Mouse (Mus musculus): ENCODE results near the gene Tapbp. TPM values are rescaled to one million over a fixed set of nuclear protein-coding genes. Genes with fewer than 3 reads are reported as not detected.
"Not testable (repeated sequence)": the region's sequence is repeated elsewhere in the genome, so short reads cannot be mapped to it uniquely, and the experiment has no call there.

Tapbp gene
- total RNA-seq, 4 experiments from 2014 or later = 53.0 to 74.3 (median 56.5) TPM

DNA sequence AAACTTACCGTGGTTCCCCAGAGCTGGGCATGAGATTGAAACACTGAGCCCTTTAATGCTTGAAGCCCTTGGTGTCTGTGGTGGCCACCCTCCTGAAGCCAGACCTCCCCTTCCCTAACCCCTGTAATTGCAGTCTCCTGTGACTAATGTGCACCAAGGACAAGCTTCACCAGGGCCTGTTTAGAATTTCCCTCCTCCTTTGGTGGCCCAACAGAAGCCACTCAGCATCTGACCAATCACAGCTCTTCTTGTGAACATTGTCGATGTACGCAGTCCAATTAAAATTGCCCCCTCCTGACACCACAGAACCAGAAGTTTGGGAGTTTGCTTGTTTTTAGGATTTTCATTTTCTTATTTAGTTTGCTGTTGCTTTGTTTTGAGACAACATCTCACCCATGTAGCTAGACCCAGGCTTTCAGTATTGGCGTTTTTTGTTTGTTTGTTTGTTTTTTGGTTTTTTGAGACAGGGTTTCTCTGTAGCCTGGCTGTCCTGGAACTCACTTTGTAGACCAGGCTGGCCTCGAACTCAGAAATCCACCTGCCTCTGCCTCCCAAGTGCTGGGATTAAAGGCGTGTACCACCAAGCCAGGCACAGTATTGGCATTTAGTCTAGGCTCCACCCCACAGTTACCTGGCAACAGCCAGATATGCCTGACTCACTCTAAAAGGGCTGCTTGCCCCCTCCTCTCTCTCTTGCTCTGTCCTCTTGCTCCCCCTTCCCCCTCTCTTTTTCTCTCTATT, 11.6 kb upstream of the Tapbp start:
- DNase-seq (ENCODE audit: low spot score in 2 of 2) = not testable (repeated sequence)

DNA sequence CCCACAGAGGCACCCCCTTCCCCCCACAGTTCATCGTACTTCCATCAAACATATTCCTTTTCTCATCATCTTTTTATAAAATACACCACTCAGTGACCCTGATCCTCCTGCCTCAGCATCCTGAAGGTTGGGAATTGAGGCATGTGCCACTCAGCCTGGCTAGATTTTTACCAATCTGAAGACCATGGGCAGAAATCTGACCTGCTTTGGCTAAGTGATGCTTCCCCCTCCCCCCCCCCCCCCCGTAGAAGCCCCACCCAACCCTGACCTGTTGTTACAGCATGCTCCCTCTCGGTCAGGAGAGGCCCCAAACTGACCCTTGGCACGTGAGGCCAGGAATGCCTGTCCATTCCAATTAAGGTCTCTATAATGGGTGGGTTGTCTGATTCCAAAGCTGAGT, 10.9 kb upstream of the Tapbp start, which contains the start of gene Platr17:
TSS of gene Platr17 (plus strand) at position 301 of the 400 bp plus-strand sequence.
- DNase-seq (ENCODE audit: low spot score in 2 of 2) = not testable (repeated sequence)

DNA sequence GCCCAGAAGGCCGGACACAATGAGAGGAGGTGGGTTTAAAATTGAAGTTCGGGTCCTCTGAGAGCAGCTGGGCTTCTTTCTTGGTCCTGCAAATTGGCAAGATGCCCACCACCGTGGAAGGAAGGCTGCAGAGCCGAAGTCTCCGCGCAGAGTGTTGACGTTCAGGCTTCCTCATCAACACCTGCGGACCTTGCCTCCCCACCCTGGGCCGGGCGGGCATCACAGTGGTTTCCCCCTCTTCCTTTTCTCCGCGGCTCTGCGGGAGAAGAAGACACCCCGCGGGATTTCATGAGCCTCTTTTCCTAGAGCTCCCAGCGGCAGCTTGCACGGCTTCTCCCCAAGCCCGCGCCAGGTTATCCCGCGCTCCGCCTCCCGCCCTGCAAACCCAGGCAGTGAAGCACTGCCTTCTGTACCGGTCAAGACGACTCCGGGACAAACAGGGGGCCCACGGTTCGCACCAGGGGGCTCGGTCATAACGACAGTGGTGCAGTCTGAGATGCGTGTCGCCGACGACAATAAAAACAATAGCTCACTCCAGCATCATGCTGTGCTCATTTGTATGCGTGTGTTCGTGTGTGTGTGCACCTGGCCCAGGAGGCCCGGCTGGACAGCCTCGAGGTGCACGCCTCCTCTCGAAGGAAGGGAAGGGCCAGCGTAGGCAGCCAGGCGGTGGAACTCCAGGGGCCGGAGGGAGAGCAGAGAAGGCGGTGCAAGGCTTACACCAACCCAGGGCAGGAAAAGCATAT, 7.2 kb upstream of the Tapbp start:
- peak in 1 of 2 experiments; percentile 63 for DNase-seq (ENCODE audit: low spot score in 2 of 2)

DNA sequence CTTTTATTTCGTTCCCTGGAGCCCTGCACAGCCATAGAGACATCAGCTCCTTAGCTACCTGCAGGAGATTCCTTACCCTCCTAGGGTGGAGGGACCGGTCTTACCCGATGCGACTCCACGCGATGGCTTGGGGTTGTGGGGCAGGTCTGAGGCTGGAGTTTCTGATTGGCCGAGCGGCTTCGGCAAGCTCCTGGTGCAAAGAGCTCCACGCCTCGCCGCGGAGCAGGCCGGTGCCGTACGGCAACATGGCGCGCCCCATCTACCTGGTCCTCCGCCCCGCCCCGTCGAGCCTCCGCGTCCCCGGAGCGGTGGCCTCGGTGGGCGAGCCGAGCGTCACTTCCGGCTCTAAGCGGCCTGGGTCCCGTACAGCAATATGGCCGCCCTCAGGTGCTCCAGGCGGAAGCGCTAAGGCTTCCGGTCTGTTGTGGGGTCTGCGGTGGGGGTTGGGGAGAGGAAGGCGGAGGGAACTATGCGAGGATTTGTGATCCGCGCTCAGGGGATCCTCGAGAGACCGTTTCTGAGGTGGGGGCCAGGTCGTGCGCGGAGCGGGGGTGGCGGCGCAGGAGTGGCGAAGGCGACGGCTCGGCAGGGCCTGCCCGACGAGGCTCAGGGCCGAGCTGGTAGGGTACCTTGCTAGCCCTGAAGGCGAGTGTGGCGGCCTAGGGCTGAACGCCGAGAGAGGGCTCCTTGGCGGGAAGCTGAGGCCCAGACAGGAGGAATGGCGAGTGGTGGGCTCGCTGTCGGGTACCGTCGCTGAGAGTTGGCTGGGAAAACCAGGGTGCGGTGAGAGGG, 6.4 kb upstream of the Tapbp start, which contains the start of gene Daxx:
TSS of gene Daxx (plus strand) at position 338 of the 792 bp plus-strand sequence.
- DNase-seq (ENCODE audit: low spot score in 2 of 2) = peak; percentile 94 to 99

DNA sequence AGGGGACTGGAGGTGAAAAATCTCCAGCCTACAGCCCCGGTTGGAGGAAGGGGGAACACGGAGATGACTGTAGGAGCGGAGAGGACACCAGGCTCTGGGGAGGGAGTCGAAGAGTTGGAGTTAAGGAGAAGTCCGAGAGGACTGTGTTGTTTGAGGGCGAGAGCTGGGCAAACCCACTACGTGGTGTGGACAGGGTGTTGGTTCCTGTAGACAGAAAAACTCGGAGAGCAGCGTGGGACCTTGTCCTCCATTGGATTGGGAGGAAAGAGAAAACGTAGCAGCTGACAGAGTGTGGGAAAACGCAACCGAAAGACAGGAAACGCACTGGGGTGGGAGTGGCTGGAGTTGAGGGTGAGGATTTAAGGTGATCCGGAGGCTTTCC, 5.8 kb upstream of the Tapbp start:
- DNase-seq (ENCODE audit: low spot score in 2 of 2) = no peak

DNA sequence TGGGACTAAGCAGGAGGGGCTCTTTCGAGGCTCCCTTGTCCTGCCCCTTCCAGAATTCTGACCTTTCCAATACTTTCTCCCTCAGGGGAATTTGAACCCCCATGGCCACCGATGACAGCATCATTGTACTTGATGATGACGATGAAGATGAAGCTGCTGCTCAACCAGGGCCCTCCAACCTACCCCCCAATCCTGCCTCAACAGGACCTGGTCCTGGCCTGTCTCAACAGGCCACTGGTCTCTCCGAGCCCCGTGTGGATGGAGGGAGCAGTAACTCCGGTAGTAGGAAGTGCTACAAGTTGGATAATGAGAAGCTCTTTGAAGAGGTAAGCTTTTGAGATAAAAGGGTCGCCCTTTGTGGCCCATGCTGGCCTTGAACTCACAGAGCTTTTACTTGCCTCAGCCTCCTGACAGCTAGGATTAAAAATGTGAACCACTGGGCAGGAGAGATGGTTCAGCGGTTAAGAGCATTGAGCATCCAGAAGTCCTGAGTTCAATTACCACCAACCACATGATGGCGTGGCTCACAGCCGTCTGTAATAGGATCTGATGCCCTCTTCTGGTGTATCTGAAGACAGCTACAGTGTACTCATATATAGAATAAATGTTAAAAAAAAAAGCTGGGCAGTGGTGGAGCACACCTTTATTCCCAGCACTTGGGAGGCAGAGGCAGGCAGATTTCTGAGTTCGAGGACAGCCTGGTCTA, 5.2 kb upstream of the Tapbp start:
- DNase-seq (ENCODE audit: low spot score in 2 of 2) = no peak

DNA sequence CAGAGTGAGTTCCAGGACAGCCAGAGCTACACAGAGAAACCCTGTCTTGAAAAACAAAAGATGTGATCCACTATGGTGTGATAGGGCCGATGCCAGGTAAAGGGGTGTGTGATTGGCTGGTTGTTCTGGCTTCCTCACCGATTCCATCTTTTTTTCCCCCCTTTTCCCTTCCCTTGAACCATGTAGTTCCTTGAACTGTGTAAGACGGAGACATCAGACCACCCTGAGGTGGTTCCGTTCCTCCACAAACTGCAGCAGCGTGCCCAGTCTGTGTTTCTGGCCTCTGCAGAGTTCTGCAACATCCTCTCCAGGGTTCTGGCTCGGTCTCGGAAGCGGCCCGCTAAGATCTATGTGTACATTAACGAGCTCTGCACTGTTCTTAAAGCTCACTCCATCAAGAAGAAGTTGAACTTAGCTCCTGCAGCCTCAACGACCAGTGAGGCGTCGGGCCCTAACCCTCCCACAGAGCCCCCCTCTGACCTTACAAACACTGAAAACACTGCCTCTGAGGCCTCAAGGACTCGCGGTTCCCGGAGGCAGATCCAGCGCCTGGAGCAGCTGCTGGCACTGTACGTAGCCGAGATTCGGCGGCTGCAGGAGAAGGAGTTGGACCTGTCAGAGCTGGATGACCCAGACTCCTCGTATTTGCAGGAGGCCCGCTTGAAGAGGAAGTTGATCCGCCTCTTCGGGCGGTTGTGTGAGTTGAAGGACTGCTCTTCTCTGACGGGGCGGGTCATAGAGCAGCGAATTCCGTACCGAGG, 4.5 kb upstream of the Tapbp start:
- DNase-seq (ENCODE audit: low spot score in 2 of 2) = no peak

DNA sequence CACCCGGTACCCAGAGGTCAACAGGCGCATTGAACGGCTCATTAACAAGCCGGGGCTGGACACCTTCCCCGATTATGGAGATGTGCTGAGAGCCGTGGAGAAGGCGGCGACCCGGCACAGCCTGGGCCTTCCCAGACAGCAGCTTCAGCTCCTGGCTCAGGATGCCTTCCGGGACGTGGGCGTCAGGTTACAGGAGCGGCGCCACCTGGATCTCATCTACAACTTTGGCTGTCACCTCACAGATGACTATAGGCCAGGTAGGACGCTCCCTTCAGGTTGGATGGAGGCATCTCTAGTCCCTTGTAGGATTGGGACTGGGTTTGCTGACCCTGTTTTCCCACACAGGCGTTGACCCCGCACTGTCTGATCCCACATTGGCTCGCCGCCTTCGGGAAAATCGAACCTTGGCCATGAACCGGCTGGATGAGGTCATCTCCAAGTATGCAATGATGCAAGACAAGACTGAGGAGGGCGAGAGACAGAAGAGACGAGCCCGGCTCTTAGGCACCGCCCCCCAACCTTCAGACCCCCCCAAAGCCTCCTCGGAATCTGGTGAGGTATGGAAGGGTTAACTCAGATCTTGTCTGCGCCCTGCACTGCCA, 3.8 kb upstream of the Tapbp start:
- DNase-seq (ENCODE audit: low spot score in 2 of 2) = peak in 1 of 2 experiments; percentile 24

DNA sequence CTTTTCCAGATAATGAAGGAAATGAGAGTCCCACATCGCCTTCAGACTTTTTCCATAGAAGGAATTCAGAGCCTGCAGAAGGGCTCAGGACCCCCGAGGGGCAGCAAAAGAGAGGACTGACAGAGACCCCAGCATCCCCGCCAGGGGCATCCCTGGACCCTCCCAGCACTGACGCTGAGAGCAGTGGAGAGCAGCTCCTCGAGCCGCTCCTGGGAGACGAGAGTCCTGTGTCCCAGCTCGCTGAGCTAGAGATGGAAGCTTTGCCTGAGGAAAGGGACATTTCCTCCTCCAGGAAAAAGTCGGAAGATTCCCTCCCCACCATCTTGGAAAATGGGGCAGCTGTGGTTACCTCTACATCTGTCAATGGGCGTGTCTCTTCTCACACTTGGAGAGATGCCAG, 2.4 kb upstream of the Tapbp start:
- DNase-seq (ENCODE audit: low spot score in 2 of 2) = no peak

DNA sequence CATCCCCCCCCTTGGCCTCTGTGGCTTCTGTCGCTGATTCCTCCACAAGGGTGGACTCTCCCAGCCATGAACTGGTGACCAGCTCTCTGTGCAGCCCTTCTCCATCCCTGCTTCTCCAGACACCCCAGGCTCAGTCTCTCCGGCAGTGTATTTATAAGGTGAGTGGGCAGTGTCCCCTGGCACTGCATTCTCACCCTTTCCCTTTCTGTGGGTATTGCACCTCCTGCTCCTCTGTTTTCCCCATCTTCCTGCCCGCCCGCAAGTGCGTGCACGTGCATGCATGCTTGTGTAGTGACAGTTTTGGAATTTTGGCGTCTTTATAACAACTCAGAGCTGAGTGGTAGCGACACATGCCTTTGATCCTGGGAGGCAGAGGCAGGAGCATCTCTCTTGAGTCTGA, 1.8 kb upstream of the Tapbp start:
- no peak for DNase-seq (ENCODE audit: low spot score in 2 of 2)

DNA sequence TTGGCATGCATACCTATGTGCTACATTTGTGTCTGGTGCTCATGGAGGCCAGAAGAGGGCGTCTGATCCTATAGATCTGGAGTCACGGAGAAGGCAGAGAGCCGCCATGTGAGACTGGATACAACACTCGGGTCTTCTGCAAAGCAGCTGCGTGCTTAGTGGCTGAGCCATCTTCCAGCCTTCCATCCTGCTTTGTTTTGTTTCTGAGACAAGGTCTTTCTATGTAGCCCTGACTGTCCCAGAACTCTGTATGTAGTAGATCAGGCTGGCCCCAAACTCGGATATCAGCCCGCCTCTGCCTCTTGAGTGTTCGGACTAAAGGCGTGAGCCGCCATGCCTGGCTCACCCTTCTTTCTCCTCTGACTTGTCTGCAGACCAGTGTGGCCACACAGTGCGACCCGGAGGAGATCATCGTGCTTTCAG, 719 bp upstream of the Tapbp start:
- DNase-seq (ENCODE audit: low spot score in 2 of 2) = peak in 1 of 2 experiments; percentile 9

DNA sequence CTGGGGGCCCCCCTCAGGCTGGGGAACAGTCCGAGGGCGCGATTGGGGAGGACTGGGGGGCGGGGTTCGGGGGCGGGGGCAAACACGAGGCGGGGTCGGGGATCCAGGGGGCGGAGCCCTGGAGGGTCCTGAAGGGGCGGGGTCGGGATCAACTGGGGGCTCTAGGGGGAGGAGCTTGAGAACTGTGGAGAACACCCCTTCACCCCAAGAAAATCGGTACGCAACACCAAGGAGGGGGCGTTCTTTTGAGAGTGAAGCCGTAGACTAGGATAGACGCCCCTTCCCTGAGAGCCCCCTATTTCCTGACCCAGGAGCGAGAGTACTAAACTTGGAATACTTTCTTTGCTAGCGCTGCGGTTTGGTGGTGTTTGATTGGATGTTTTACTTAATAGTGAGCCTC, 595 bp downstream of the Tapbp start:
- peak in 1 of 2 experiments; percentile 28 for DNase-seq (ENCODE audit: low spot score in 2 of 2)

DNA sequence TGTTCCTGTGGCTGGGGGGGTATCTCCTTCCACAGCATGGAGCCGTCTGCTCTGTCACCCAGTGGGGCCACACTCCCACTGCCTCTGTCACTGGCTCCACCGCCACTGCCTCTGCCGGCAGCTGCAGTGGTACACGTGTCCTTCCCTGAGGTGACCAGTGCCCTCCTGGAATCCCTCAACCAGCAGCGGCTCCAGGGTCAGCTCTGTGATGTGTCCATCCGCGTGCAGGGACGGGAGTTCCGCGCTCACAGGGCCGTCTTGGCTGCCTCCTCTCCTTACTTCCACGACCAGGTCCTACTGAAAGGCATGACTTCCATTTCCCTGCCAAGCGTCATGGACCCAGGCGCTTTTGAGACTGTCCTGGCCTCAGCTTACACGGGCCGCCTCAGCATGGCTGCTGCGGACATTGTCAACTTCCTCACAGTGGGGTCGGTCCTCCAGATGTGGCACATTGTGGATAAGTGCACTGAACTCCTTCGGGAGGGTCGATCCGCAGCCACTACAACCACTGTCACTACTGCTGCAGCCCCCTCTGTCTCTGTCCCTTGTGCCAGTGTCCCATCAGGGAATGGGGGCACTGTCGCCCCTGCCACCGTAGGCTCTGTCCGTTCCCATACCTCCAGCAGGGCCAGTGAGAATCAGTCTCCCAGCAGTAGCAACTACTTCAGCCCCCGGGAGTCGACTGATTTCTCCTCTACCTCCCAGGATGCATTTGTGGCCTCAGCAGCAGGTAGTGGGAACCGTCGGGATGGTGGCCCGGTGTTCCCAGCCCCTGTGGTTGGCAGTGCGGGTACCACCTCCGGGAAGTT, 1.4 kb downstream of the Tapbp start:
- peak in 1 of 2 experiments; percentile 36 for DNase-seq (ENCODE audit: low spot score in 2 of 2)

DNA sequence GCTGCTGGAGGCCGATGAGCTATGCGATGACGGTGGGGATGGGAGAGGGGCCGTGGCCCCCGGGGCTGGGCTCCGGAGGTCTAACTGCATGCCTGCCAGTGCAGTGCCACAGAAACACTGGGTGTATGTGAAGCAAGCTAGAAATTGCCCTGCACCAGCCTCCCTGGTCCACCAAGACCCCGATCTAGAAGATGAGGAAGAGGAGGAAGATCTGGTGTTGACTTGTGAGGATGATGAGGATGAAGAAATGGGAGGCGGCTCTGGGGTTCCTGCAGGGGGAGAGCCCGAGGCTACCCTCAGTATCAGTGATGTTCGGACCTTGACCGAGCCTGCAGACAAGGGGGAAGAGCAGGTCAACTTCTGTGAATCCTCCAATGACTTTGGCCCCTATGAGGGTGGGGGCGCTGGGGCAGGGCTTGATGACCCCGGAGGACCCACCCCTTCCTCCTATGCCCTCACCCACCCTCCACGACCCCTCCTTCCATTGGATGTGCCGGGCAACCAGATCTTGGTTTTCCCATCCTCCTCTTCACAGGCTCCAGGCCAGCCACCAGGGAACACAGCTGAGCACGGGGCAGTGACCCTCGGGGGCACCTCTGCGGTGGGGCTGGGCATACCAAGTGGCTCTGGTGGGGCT, 2.1 kb downstream of the Tapbp start:
- peak in 1 of 2 experiments; percentile 26 for DNase-seq (ENCODE audit: low spot score in 2 of 2)

DNA sequence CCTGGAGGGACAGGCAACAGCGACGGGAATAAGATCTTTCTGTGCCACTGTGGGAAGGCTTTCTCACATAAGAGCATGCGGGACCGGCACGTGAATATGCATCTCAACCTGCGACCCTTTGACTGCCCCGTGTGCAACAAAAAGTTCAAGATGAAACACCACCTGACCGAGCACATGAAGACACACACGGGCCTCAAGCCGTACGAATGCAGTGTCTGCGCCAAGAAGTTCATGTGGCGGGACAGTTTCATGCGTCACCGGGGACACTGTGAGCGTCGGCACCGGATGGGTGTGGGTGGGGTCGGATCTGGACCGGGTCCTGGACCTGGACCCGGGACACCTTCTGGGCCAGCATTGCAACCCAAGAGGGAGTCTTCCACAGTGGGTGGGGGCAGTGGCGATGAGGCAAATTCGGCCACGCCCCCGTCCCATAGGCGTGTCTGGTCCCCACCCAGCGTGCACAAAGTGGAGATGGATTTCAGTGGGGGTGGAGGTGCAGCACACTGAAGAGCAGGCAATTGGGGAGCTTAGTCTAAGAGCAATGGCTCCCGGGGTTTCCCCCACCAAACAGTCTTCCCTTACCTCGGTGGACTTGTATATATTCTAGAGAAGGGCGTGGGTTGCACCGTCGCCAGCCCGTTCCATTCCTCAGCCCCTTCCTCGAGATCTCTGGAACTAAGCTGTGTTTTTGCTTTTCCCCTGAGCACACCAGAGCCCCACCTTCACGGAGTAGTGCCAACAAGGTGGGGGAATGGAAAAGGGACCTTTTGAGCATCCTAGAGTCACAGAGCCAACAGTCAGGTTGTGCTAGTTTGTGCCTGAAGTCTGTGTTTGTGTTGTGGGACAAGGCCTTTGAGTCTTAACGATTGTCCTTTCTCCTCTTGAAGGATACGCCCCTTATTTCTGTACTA, 2.8 kb downstream of the Tapbp start:
- peak in 1 of 2 experiments; percentile 31 for DNase-seq (ENCODE audit: low spot score in 2 of 2)

DNA sequence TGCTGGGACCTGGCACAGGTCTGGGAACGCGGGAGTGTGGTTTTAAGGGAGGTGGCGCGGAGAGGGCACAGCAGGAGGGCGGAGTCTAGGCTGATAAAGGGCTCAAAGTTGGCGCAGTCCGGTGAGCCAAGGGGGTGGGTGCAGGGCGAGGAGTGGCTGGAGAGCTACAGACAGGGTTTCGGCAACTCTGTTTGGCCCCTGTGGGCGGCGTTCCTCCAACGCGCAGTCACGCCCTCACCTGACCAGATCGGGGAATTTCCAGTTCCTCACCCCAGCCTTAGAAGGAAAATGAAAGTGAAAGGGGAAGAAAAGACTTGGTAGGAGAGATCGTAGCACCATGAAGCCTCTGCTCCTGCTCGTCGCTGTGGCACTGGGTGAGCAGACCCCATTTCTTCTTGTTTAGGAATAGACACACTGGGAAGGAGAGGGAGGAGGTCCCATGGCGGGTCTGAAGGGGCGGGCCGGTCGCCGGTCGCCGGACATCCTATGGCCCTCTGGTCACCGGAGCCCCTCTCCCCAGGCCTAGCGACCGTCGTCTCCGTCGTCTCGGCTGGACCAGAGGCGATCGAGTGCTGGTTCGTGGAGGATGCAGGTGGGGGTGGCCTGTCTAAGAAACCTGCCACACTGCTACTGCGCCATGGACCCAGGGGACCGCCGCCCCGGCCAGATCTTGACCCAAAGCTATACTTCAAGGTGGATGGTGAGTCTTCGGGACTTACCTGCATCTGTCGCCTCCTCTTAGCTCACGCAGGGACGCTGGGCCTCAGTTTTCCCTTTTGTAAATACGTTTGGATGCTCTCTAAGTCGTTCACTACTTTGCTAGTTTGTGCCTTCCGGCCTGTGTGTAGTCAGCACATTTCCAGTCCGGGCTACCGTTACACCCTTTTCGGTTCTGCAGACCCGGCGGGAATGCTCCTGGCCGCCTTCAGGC, 3.9 kb downstream of the Tapbp start:
- peak; percentile 47 to 49 for DNase-seq (ENCODE audit: low spot score in 2 of 2)
